Mouse (Mus musculus) liver, postnatal 0 days (tissue): ENCODE results near the gene Cast. TPM values are rescaled to one million over a fixed set of nuclear protein-coding genes. Genes with fewer than 3 reads are reported as not detected.
A peak's percentile ranks its signal among the peaks of the same experiment; 100 is the strongest.

Source experiments
- ATAC-seq: fragments of 200-750 bp; cut with Nextera tagmentation; 2 replicates; pipeline ENCODE4 v1.8.0; 2017; ENCODE audit warnings: mild to moderate bottlenecking, moderate library complexity
- DNase-seq: peaks from one replicate; pipeline ENCODE4 v3.0.0-alpha.2; 2016
- H3K27ac ChIP-seq: fragments of 300-500 bp; sonication (generic); 2 replicates; pipeline ENCODE4 v1.5.1; 2014; ENCODE audit warnings: antibody characterized with exemption, moderate library complexity, mild to moderate bottlenecking, low read depth
- H3K27me3 ChIP-seq: fragments of 300-500 bp; sonication (generic); 2 replicates; pipeline ENCODE4 v1.6.1; 2014; ENCODE audit warnings: low read length, control low read depth, mixed read lengths; ENCODE audit not compliant: insufficient read depth
- H3K36me3 ChIP-seq: fragments of 300-500 bp; sonication (generic); replicated peaks from 2 replicates; pipeline ENCODE4 v1.6.1; 2014; ENCODE audit warnings: mild to moderate bottlenecking, control low read depth, low read length, moderate library complexity, mixed read lengths; ENCODE audit not compliant: insufficient read depth
- H3K4me1 ChIP-seq: fragments of 300-500 bp; sonication (generic); 2 replicates; pipeline ENCODE4 v1.6.1; 2014; ENCODE audit warnings: antibody characterized with exemption, mild to moderate bottlenecking, control low read depth; ENCODE audit not compliant: insufficient read depth
- H3K4me2 ChIP-seq: fragments of 300-500 bp; sonication (generic); 2 replicates; pipeline ENCODE4 v1.6.1; 2014; ENCODE audit warnings: low read depth, mild to moderate bottlenecking, low read length, moderate library complexity, mixed read lengths
- H3K4me3 ChIP-seq: fragments of 300-500 bp; sonication (generic); 2 replicates; pipeline ENCODE4 v1.5.1; 2014; ENCODE audit warnings: low read depth, low read length
- H3K9ac ChIP-seq: fragments of 300-500 bp; sonication (generic); replicated peaks from 2 replicates; pipeline ENCODE4 v1.6.1; 2014; ENCODE audit warnings: mild to moderate bottlenecking, moderate library complexity
- H3K9me3 ChIP-seq: fragments of 300-500 bp; sonication (generic); 2 replicates; pipeline ENCODE4 v1.6.1; 2016; ENCODE audit warnings: mild to moderate bottlenecking, control low read depth, low read length, mixed read lengths
- CTCF ChIP-seq: sonication (generic); IDR thresholded peaks from 2 replicates; pipeline ENCODE4 v1.5.1; 2016; ENCODE audit warnings: antibody characterized with exemption, low read depth
- EP300 ChIP-seq: IDR thresholded peaks from 2 replicates; pipeline ENCODE4 v1.6.1; 2016; ENCODE audit warnings: antibody characterized with exemption, low read depth, mild to moderate bottlenecking
- WGBS: fragments of 180-500 bp; shearing (Covaris S2); extraction: QIAGEN DNeasy Blood & Tissue Kit; methylation state at CpG from one replicate; pipeline ENCODE4 v1.1.7; 2014; ENCODE audit not compliant: insufficient replicate concordance; 5-methylcytosine and 5-hydroxymethylcytosine counted together
- polyA plus RNA-seq: library from polyadenylated mRNA; unstranded; fragments of >200 nt; fragmentation: Nextera tagmentation; extraction: Ambion mirVana; gene quantifications from 2 replicates; pipeline ENCODE4 v1.2.1, GENCODE M21; 2015

Cast gene
- polyA plus RNA-seq: 19.9 and 24.5 TPM in 2 replicates

DNA sequence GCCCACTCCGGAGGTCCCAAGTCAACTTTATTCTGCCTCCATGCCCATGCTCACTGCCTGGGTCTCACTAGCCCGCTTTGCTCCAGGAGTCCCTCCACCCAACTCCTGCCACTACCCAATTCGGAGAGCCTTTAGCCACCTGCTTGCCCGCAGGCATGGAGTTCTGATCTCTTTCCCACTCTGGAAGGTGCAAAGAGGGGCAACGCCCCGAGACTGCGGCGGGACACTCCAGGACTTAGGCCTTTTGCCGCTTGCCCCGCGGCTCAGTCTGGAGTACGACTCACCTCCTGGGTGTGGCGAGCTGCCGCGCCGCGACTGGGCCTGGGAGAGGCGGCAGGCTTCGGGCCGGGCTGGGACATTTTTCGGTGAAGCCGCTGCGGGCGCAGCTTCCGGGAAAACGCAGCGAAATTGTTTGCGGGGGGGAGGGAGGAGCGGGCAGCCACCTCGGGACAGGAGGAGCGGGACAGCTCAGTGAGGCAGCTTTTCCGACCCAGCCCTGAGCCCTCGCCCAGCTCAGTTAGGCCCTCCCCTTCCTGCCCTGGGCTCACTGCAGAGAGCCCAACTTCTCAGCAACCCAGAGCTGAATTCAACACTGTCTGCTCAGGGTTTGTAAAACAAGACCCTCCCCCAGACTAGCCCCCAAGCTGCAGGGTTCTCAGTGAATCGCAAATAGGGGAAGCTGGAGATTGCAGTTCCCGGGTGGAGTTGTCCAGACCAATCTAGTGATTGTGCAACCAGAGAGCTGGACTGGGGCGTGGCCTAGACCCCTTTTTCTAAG, at the start of gene Cast:
Gene Cast, minus strand, starts transcription at position 659 of the 778 bp plus-strand sequence.
- H3K27me3 ChIP-seq: no peaks in the 10 kb centered on the region
- peak within 1 kb of the TSS; percentile 82 for H3K4me3 ChIP-seq
- 2% methylated on average over 31 of the region's 36 CpGs for WGBS
- no peaks in the 10 kb centered on the region for H3K36me3 ChIP-seq
- peak; percentile 75 for DNase-seq
- peak; percentile 85 for ATAC-seq
- peak within 1 kb of the TSS; percentile 76 for H3K4me2 ChIP-seq
- peak within 1 kb of the TSS; percentile 96 for H3K27ac ChIP-seq
- no peak for TF ChIP-seq EP300
- no peak for TF ChIP-seq CTCF
- no peaks in the 10 kb centered on the region for H3K9me3 ChIP-seq
- peak within 1 kb of the TSS; percentile 86 for H3K9ac ChIP-seq
- peaks cover 7% of the 10 kb centered on the region for H3K4me1 ChIP-seq

GRCm38 (mm10) chr13:74854338-74855047, 45.9 kb upstream of the Cast start:
- Histone ChIP-seq H3K4me1 (no peaks in the 10 kb centered on the region), H3K9ac (no peak overlapping the region), H3K36me3 (no peaks in the 10 kb centered on the region), H3K4me2 (no peak overlapping the region), H3K9me3 (no peaks in the 10 kb centered on the region), H3K27me3 (no peaks in the 10 kb centered on the region), H3K4me3 (no peak overlapping the region), H3K27ac (no peak overlapping the region)
- peak; percentile 66 for DNase-seq
- peak; percentile 80 for ATAC-seq
- peak; percentile 67 for TF ChIP-seq CTCF
- TF ChIP-seq EP300: no peak; the same call in 1 of the 2 replicates
- WGBS: 2% methylated on average over 3 of the region's 3 CpGs

- 66% methylated on average over 2 of the region's 2 CpGs for WGBS
- Histone ChIP-seq H3K4me2 (no peak overlapping the region), H3K27ac (no peak overlapping the region), H3K9me3 (no peaks in the 10 kb centered on the region), H3K27me3 (no peaks in the 10 kb centered on the region), H3K36me3 (no peaks in the 10 kb centered on the region), H3K4me1 (no peaks in the 10 kb centered on the region), H3K9ac (no peak overlapping the region), H3K4me3 (no peak overlapping the region)
- ATAC-seq: no peak
- no peak for DNase-seq
- no peak for TF ChIP-seq CTCF
- TF ChIP-seq EP300: no peak
These were observed 42.2 kb upstream of the Cast start for GRCm38 (mm10) chr13:74850823-74851222.

GRCm38 (mm10) chr13:74845886-74846285, 37.3 kb upstream of the Cast start:
- 60% methylated on average over 1 of the region's 1 CpGs for WGBS
- Histone ChIP-seq H3K27me3 (no peaks in the 10 kb centered on the region), H3K27ac (no peak overlapping the region), H3K9me3 (no peaks in the 10 kb centered on the region), H3K4me3 (no peak overlapping the region), H3K4me1 (no peaks in the 10 kb centered on the region), H3K9ac (no peak overlapping the region), H3K36me3 (no peaks in the 10 kb centered on the region), H3K4me2 (no peak overlapping the region)
- ATAC-seq: no peak
- no peak for TF ChIP-seq CTCF
- no peak for TF ChIP-seq EP300
- DNase-seq: no peak

DNA sequence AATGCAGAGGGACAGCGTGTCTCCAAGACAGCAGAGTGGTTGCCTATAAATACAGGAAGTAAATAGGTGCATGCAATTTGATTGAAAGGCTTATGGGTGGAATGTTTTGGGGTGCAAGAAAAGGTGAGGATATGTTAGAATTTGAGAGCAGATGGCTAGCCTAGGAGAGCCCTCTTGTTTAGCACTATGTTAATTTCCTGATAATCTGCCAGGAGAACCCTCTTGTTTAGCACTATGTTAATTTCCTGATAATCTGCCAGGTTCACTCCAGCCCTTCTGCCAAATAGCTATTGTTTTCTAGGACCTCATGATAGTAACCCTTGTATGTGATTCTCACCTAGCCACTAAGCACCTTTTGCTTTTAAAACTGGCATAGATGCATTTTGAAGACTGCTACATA, 25.9 kb upstream of the Cast start:
- Histone ChIP-seq H3K4me3 (no peak overlapping the region), H3K9me3 (no peaks in the 10 kb centered on the region), H3K27me3 (no peaks in the 10 kb centered on the region), H3K9ac (no peak overlapping the region), H3K27ac (no peak overlapping the region), H3K4me2 (no peak overlapping the region), H3K36me3 (no peaks in the 10 kb centered on the region), H3K4me1 (no peaks in the 10 kb centered on the region)
- 79% methylated on average over 1 of the region's 1 CpGs for WGBS
- TF ChIP-seq EP300: no peak
- TF ChIP-seq CTCF: no peak
- no peak for DNase-seq
- ATAC-seq: no peak

DNA sequence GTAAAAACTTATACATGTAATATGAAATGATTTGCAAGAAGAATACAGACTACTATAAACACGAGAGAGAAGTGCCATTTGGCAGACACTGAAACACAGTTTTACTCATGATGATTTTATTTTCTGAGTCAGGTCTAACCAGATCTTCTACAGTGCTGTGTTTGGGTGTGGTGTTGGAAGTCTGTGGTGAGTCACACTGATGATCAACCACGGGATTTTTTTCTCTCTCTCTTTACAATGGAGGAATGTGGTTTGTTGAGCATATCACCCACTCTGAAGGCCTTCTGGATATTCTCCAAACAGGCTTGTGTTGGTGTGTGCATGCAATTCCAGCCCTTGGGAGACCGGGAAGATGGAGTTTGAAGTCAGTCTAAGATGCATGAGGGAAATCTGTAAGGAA, 13.5 kb upstream of the Cast start:
- Histone ChIP-seq H3K27me3 (no peaks in the 10 kb centered on the region), H3K4me2 (no peak overlapping the region), H3K4me3 (no peak overlapping the region), H3K4me1 (no peaks in the 10 kb centered on the region), H3K27ac (no peak overlapping the region), H3K9me3 (no peaks in the 10 kb centered on the region), H3K36me3 (no peaks in the 10 kb centered on the region), H3K9ac (no peak overlapping the region)
- WGBS: 64% methylated on average over 3 of the region's 3 CpGs
- TF ChIP-seq CTCF (no peak), EP300 (no peak)
- DNase-seq: no peak
- no peak for ATAC-seq
